Mouse (Mus musculus) macrophage (primary cell): ENCODE results near the gene Tnnc1. TPM values are rescaled to one million over a fixed set of nuclear protein-coding genes. Genes with fewer than 3 reads are reported as not detected.
A peak's percentile ranks its signal among the peaks of the same experiment; 100 is the strongest.

Experiments
- H3K27ac ChIP-seq: fragments of 350-480 bp; formaldehyde crosslinking; 2 replicates; pipeline ENCODE4 v1.9.0; 2021
- H3K36me3 ChIP-seq: fragments of 350-480 bp; formaldehyde crosslinking; 2 replicates; pipeline ENCODE4 v1.9.0; 2021; ENCODE audit errors: inconsistent target
- H3K4me3 ChIP-seq: fragments of 350-480 bp; formaldehyde crosslinking; 2 replicates; pipeline ENCODE4 v1.9.0; 2021; ENCODE audit errors: inconsistent target
- H3K79me2 ChIP-seq: fragments of 350-480 bp; formaldehyde crosslinking; 2 replicates; pipeline ENCODE4 v1.9.0; 2021; ENCODE audit errors: inconsistent target
- WGBS: methylation state at CpG from one replicate; pipeline ENCODE4 v1.1.7; 2026; ENCODE audit warnings: inconsistent platforms; ENCODE audit not compliant: missing documents; 5-methylcytosine and 5-hydroxymethylcytosine counted together
- polyA plus RNA-seq: library from polyadenylated mRNA; stranded (reverse); fragments of 250-400 nt; gene quantifications from 3 replicates; pipeline ENCODE4 v1.2.4, GENCODE M21; 2018; ENCODE audit warnings: inconsistent platforms
- total RNA-seq, 78 experiments: library from RNA; depleted of rRNA; stranded (reverse); fragments of 250-400 nt; gene quantifications; 1 replicate in 9 of 78; 2 replicates in 24 of 78; 3 replicates in 43 of 78; 4 replicates in 2 of 78; pipeline ENCODE4 v1.2.4; 2018; ENCODE audit warnings: inconsistent platforms in 56 of 78

Tnnc1 gene
- total RNA-seq (2018; cell fraction: chromatin; rRNA removed) = 10 to 100 TPM in 1 of 26 experiments, 1 to 10 TPM in 25; 1.2 to 10.1 (median 6.3) TPM
- total RNA-seq (2018; cell fraction: cytosol; rRNA removed) = 1 to 10 TPM in 24 of 26 experiments, under 1 TPM in 2; 0.89 to 3.3 (median 1.7) TPM
- total RNA-seq (2018; cell fraction: nucleus; rRNA removed) = 10 to 100 TPM in 1 of 26 experiments, 1 to 10 TPM in 23, not detected in 2; 1.5 to 12.4 (median 3.9) TPM
- 0.50 to 1.8 TPM (median 0.95 TPM) in 3 replicates for polyA plus RNA-seq

GRCm38 (mm10) chr14:31208084-31208483 lies at the start of gene Tnnc1:
TSS of gene Tnnc1 (plus strand) at chr14:31208312.
- peaks cover 42% of the 10 kb centered on the region for H3K79me2 ChIP-seq
- 100% methylated on average over 2 of the region's 2 CpGs for WGBS
- H3K36me3 ChIP-seq = peaks cover 16% of the 10 kb centered on the region
- peak within 1 kb of the TSS; percentile 53; the same call in 1 of the 2 replicates for H3K27ac ChIP-seq
- H3K4me3 ChIP-seq = peak within 1 kb of the TSS; percentile 61

DNA sequence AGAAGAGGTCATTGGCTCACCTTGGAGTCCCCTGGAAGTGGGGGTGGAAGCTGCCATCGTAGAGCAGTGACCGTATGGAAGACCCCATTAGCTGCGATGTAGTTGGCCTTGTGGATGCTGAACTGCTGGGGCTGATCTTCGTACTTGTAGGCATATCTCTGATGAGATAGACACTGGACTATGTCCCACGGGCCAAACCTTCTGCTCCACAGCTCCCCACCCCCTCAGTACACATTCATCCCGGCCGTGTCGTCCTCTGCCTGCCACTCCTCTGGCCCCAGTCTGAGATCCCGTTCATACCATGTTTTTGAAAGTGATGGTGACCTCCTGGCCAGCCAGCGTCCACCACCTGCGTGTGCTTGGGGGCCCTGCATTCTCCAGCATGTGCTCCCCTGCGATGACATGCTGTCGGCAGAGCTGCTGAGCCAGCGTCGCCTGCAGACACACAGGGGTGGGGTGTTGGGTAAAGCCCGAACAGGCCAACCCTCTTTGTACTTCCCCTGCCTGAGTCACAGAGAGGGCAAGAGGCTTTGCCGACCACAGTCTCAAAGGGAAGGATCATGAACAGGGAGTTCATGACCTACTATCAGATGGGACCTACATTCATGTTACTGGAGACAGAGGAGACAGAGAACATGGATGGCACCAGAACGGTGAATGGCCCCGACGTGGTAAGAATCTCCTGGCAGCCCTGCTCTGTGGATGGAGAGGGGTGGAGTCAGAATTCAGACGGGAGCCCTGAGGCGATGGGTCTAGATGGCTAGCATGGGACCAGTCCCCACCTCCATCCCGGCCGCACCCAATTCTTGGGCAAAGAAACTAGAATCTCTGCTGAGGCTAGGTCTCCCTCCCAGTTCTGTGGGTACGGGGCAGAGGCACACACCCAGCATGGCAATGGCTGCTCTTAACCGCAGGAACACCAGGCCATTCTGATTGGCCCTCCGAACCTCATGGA lies 47.6 kb upstream of the Tnnc1 start:
- 53% methylated on average over 26 of the region's 27 CpGs for WGBS
- H3K36me3 ChIP-seq = peaks cover 50% of the 10 kb centered on the region
- H3K4me3 ChIP-seq = peak overlapping the region; percentile 55
- H3K79me2 ChIP-seq = peaks cover 97% of the 10 kb centered on the region
- H3K27ac ChIP-seq = peak overlapping the region; percentile 100

DNA sequence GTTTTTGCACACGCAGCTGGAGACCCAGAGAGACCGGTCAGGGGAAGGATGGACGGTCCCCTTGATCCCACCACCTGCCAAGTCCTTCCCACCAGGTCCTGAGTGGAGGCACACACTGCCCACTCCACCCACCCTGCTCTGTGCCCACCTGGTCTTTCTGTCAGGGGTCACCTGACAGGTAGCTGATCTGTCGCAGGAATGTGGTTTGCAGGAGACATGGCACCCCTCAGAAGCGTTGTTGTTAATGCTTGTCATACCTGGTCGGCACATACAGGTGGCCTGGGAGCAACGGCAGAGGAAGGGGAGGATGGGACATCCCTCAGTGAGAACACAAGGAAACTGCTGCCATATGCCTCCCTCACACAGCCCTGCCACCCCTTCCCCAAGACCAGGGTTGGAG lies 46.9 kb upstream of the Tnnc1 start:
- peaks cover 97% of the 10 kb centered on the region for H3K79me2 ChIP-seq
- H3K4me3 ChIP-seq = peak overlapping the region; percentile 55
- peaks cover 42% of the 10 kb centered on the region for H3K36me3 ChIP-seq
- peak overlapping the region; percentile 100 for H3K27ac ChIP-seq
- 95% methylated on average over 7 of the region's 7 CpGs for WGBS

- 96% methylated on average over 10 of the region's 10 CpGs for WGBS
Observed at GRCm38 (mm10) chr14:31161638-31162037, 46.5 kb upstream of the Tnnc1 start.

GRCm38 (mm10) chr14:31164067-31164466 lies 44.0 kb upstream of the Tnnc1 start:
- Histone ChIP-seq H3K36me3 (peaks cover 19% of the 10 kb centered on the region; the same call in 1 of the 2 replicates), H3K27ac (peak overlapping the region; percentile 100)
- 83% methylated on average over 8 of the region's 8 CpGs for WGBS

More at GRCm38 (mm10) chr14:31161638-31162037, 46.5 kb upstream of the Tnnc1 start:
- Histone ChIP-seq H3K36me3 (peaks cover 40% of the 10 kb centered on the region), H3K27ac (peak overlapping the region; percentile 100), H3K79me2 (peaks cover 97% of the 10 kb centered on the region), H3K4me3 (peak overlapping the region; percentile 55)

GRCm38 (mm10) chr14:31165010-31165409 lies 43.1 kb upstream of the Tnnc1 start:
- WGBS = 63% methylated on average over 2 of the region's 2 CpGs
- Histone ChIP-seq H3K4me3 (peak overlapping the region; percentile 52; the same call in 1 of the 2 replicates), H3K36me3 (peaks cover 14% of the 10 kb centered on the region; the same call in 1 of the 2 replicates), H3K79me2 (peaks cover 97% of the 10 kb centered on the region), H3K27ac (peak overlapping the region; percentile 100)

More at GRCm38 (mm10) chr14:31164067-31164466, 44.0 kb upstream of the Tnnc1 start:
- Histone ChIP-seq H3K79me2 (peaks cover 97% of the 10 kb centered on the region), H3K4me3 (no peak overlapping the region)

- Histone ChIP-seq H3K4me3 (peak overlapping the region; percentile 52; the same call in 1 of the 2 replicates), H3K27ac (peak overlapping the region; percentile 100), H3K36me3 (0 out of 2 replicates have a peak, but pooled peaks cover 14% of the 10 kb centered on the region), H3K79me2 (peaks cover 97% of the 10 kb centered on the region)
- 38% methylated on average over 7 of the region's 7 CpGs for WGBS
Observed at GRCm38 (mm10) chr14:31165458-31165857, 42.7 kb upstream of the Tnnc1 start.

DNA sequence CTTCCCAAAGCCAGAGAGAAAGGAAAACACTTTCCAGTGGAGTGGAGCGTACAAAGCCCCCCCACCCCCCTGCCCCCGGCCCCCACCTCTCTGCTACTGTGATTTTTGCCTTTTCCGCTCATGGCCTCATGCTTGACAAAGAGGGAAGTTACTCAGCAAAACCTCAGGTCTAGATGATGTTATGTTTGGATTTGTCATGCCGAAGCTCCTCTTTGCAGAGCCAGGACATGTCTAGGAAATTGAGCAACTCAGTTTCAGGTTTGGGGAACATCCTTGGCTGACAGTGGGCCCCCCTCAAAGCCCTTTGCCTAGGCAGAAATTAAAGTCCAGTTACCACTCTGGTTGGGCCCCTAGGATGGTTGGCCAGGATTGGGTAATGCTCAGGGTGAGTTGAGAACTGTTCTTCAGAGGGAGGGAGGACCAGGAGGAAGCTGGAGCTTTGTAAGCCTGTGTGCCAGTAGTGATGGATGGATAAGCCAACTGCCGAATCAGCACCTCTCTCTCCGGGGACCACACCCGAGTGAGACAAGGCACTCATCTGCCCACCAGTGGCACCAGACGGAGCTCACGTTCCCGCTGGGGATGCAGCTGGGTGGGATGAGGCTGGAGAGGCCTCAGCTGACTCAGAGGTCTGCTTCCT lies 42.0 kb upstream of the Tnnc1 start:
- WGBS = 5% methylated on average over 10 of the region's 10 CpGs
- peaks cover 97% of the 10 kb centered on the region for H3K79me2 ChIP-seq
- H3K27ac ChIP-seq = peak overlapping the region; percentile 100
- peaks cover 21% of the 10 kb centered on the region; the same call in 1 of the 2 replicates for H3K36me3 ChIP-seq
- H3K4me3 ChIP-seq = peak overlapping the region; percentile 52

- H3K36me3 ChIP-seq = peaks cover 28% of the 10 kb centered on the region; the same call in 1 of the 2 replicates
- H3K27ac ChIP-seq = peak overlapping the region; percentile 100
- peak overlapping the region; percentile 52 for H3K4me3 ChIP-seq
- peaks cover 97% of the 10 kb centered on the region for H3K79me2 ChIP-seq
- WGBS = 49% methylated on average over 9 of the region's 9 CpGs
Observed at GRCm38 (mm10) chr14:31166827-31167226, 41.3 kb upstream of the Tnnc1 start.

GRCm38 (mm10) chr14:31168425-31168824 lies 39.7 kb upstream of the Tnnc1 start, which contains the start of gene Stab1:
TSS of gene Stab1 (minus strand) at chr14:31168641.
- 24% methylated on average over 9 of the region's 10 CpGs for WGBS
- H3K36me3 ChIP-seq = peaks cover 31% of the 10 kb centered on the region; the same call in 1 of the 2 replicates
- peak within 1 kb of the TSS; percentile 52 for H3K4me3 ChIP-seq
- peaks cover 97% of the 10 kb centered on the region for H3K79me2 ChIP-seq
- H3K27ac ChIP-seq = peak within 1 kb of the TSS; percentile 100

GRCm38 (mm10) chr14:31169508-31169907 lies 38.6 kb upstream of the Tnnc1 start:
- H3K36me3 ChIP-seq = peaks cover 37% of the 10 kb centered on the region; the same call in 1 of the 2 replicates
- H3K4me3 ChIP-seq = no peak overlapping the region
- H3K79me2 ChIP-seq = peaks cover 95% of the 10 kb centered on the region
- peak overlapping the region; percentile 100 for H3K27ac ChIP-seq
- WGBS = 37% methylated on average over 6 of the region's 6 CpGs

DNA sequence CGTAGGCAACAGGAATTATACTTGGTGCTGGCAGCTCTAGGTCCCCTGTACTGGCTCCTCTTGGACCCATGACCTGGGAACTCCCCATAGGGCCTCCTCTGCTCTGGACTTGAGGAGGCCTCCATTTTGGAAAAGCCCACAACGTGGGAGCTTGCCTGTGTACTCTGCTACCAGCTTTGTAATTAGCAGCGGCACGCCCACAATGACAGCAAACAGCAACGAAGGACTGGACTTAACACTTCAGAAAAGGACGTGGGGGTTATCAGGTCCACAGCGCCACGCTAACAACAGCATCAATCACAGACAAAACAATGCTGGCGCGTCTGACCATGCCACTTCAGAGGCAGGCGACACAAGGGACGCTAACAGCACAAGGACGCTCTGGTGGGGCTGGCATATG lies 37.1 kb upstream of the Tnnc1 start:
- 92% methylated on average over 13 of the region's 13 CpGs for WGBS
- no peak overlapping the region for H3K4me3 ChIP-seq
- peaks cover 94% of the 10 kb centered on the region for H3K79me2 ChIP-seq
- peak overlapping the region; percentile 100 for H3K27ac ChIP-seq
- H3K36me3 ChIP-seq = peaks cover 49% of the 10 kb centered on the region; the same call in 1 of the 2 replicates

GRCm38 (mm10) chr14:31171386-31171785 lies 36.7 kb upstream of the Tnnc1 start:
- H3K4me3 ChIP-seq = no peak overlapping the region
- peaks cover 53% of the 10 kb centered on the region; the same call in 1 of the 2 replicates for H3K36me3 ChIP-seq
- peak overlapping the region; percentile 100 for H3K27ac ChIP-seq
- H3K79me2 ChIP-seq = peaks cover 97% of the 10 kb centered on the region
- WGBS = 94% methylated on average over 11 of the region's 11 CpGs

DNA sequence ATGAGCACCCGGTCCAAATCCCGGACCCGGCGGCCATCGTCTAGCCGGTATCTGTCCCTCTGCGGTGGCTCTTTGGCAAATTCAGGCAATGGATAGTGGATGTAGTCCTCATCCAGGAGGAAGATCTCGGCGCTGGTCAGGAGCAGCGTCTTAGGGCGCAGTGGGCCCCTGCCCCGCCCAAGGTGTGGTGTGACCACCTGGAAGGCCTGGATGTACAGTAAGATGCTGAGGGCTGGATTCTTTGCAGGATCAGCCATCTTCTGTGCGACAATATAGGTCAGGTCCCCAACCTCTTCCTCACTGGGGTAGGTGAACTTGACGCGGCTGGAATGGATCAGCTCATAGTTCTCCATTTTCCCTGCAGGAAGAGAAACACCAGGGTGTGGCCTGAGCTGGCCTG lies 36.3 kb upstream of the Tnnc1 start:
- 96% methylated on average over 15 of the region's 15 CpGs for WGBS
- Histone ChIP-seq H3K27ac (peak overlapping the region; percentile 100), H3K79me2 (peaks cover 97% of the 10 kb centered on the region), H3K4me3 (no peak overlapping the region), H3K36me3 (peaks cover 56% of the 10 kb centered on the region)
